Mouse (Mus musculus): ENCODE data around the gene Twist1. TPM values are rescaled to one million over a fixed set of nuclear protein-coding genes. Genes with fewer than 3 reads are reported as not detected.

The Twist1 gene
- total RNA-seq, 2 experiments from 2014 or later = not detected

- no peak for ATAC-seq (replicated peaks; ENCODE audit: low FRiP score, low TSS enrichment, poor library complexity, severe bottlenecking)
Observed at GRCm38 (mm10) chr12:33965661-33966360, 8.3 kb downstream of the Twist1 start.

GRCm38 (mm10) chr12:33966490-33967415 lies 9.3 kb downstream of the Twist1 start:
- ATAC-seq (replicated peaks; ENCODE audit: low FRiP score, low TSS enrichment, poor library complexity, severe bottlenecking) = no peak

GRCm38 (mm10) chr12:33967514-33967913 lies 10.0 kb downstream of the Twist1 start:
- ATAC-seq (replicated peaks; ENCODE audit: low FRiP score, low TSS enrichment, poor library complexity, severe bottlenecking) = no peak

- no peak for ATAC-seq (replicated peaks; ENCODE audit: low FRiP score, low TSS enrichment, poor library complexity, severe bottlenecking)
Observed at GRCm38 (mm10) chr12:33968041-33968897, 10.8 kb downstream of the Twist1 start.

GRCm38 (mm10) chr12:33968898-33969178 lies 11.4 kb downstream of the Twist1 start:
- no peak for ATAC-seq (replicated peaks; ENCODE audit: low FRiP score, low TSS enrichment, poor library complexity, severe bottlenecking)

- no peak for ATAC-seq (replicated peaks; ENCODE audit: low FRiP score, low TSS enrichment, poor library complexity, severe bottlenecking)
Observed at GRCm38 (mm10) chr12:33980159-33980558, 22.7 kb downstream of the Twist1 start.

GRCm38 (mm10) chr12:33981433-33981832 lies 24.0 kb downstream of the Twist1 start:
- no peak for ATAC-seq (replicated peaks; ENCODE audit: low FRiP score, low TSS enrichment, poor library complexity, severe bottlenecking)

GRCm38 (mm10) chr12:33993127-33993526 lies 35.7 kb downstream of the Twist1 start:
- no peak for ATAC-seq (replicated peaks; ENCODE audit: low FRiP score, low TSS enrichment, poor library complexity, severe bottlenecking)

Other genes with a start within 250 kb of the Twist1 start
- not detected in 2 replicates for gene Ferd3l, start 29.2 kb upstream of the Twist1 start, total RNA-seq (2014; fragmentation: Nextera tagmentation)
- gene Ferd3l, start 29.2 kb upstream of the Twist1 start, total RNA-seq (2017) = not detected in 2 replicates

Measured in megakaryocyte-erythroid progenitor cell, adult 5-6 weeks (primary cell).